Mouse (Mus musculus) heart, embryonic 14.5 days (tissue): Measurements from ENCODE around the gene Bcas3. TPM values are rescaled to one million over a fixed set of nuclear protein-coding genes. Genes with fewer than 3 reads are reported as not detected.

ENCODE experiments used
- ATAC-seq: fragments of 200-750 bp; cut with Nextera tagmentation; 2 replicates; pipeline ENCODE4 v1.8.0; 2017; ENCODE audit warnings: low read depth, moderate TSS enrichment; ENCODE audit not compliant: insufficient number of reproducible peaks, insufficient read depth, low FRiP score
- H3K27ac ChIP-seq, 2 experiments: fragments of 200-500 bp in 1 of 2; fragments of 300-500 bp in 1 of 2; sonication (generic) in 1 of 2; replicated peaks in 1 of 2; 2 replicates each; pipeline ENCODE4 v1.5.1; 2012 to 2014; ENCODE audit warnings: low read depth in 2 of 2, low read length in 2 of 2, control low read depth in 1 of 2, mild to moderate bottlenecking in 1 of 2, mixed read lengths in 1 of 2; ENCODE audit not compliant: control insufficient read depth in 1 of 2, insufficient read depth in 1 of 2
- H3K27me3 ChIP-seq: fragments of 300-500 bp; sonication (generic); 2 replicates; pipeline ENCODE4 v1.6.1; 2014; ENCODE audit warnings: mild to moderate bottlenecking, low read length, control low read depth; ENCODE audit not compliant: control insufficient read depth, insufficient read depth
- H3K36me3 ChIP-seq: fragments of 300-500 bp; sonication (generic); 2 replicates; pipeline ENCODE4 v1.6.1; 2014; ENCODE audit warnings: mild to moderate bottlenecking, control low read depth, low read length, mixed read lengths; ENCODE audit not compliant: control insufficient read depth, insufficient read depth
- H3K4me1 ChIP-seq, 2 experiments: fragments of 200-500 bp in 1 of 2; fragments of 300-500 bp in 1 of 2; sonication (generic) in 1 of 2; 2 replicates each; pipeline ENCODE4 v1.6.1; 2012 to 2014; ENCODE audit warnings: low read length in 2 of 2, control low read depth in 1 of 2, mixed read lengths in 1 of 2; ENCODE audit not compliant: control insufficient read depth in 2 of 2, insufficient read depth in 2 of 2
- H3K4me2 ChIP-seq: fragments of 300-500 bp; sonication (generic); 2 replicates; pipeline ENCODE4 v1.6.1; 2014; ENCODE audit warnings: mild to moderate bottlenecking, low read length
- H3K4me3 ChIP-seq, 2 experiments: fragments of 200-500 bp in 1 of 2; fragments of 300-500 bp in 1 of 2; sonication (generic) in 1 of 2; 2 replicates each; pipeline ENCODE4 v1.5.1; 2012 to 2014; ENCODE audit warnings: low read length in 2 of 2, mild to moderate bottlenecking in 2 of 2, control low read depth in 1 of 2, low read depth in 1 of 2, moderate library complexity in 1 of 2; ENCODE audit not compliant: control insufficient read depth in 1 of 2, insufficient read depth in 1 of 2
- H3K9ac ChIP-seq: fragments of 300-500 bp; sonication (generic); 2 replicates; pipeline ENCODE4 v1.6.1; 2014; ENCODE audit warnings: mild to moderate bottlenecking, low read length
- H3K9me3 ChIP-seq: fragments of 300-500 bp; sonication (generic); 2 replicates; pipeline ENCODE4 v1.6.1; 2016; ENCODE audit warnings: low read length, control low read depth; ENCODE audit not compliant: control insufficient read depth
- WGBS: fragments of 180-500 bp; shearing (Covaris S2); extraction: QIAGEN DNeasy Blood & Tissue Kit; methylation state at CpG from one replicate; pipeline ENCODE4 v1.1.7; 2014; 5-methylcytosine and 5-hydroxymethylcytosine counted together
- polyA plus RNA-seq: library from polyadenylated mRNA; unstranded; fragments of >200 nt; fragmentation: Nextera tagmentation; extraction: Ambion mirVana; gene quantifications from 2 replicates; pipeline ENCODE4 v1.2.1, GENCODE M21; 2014

Gene Bcas3
- polyA plus RNA-seq, 1 experiment from 2014 or later: 22.5 TPM

DNA sequence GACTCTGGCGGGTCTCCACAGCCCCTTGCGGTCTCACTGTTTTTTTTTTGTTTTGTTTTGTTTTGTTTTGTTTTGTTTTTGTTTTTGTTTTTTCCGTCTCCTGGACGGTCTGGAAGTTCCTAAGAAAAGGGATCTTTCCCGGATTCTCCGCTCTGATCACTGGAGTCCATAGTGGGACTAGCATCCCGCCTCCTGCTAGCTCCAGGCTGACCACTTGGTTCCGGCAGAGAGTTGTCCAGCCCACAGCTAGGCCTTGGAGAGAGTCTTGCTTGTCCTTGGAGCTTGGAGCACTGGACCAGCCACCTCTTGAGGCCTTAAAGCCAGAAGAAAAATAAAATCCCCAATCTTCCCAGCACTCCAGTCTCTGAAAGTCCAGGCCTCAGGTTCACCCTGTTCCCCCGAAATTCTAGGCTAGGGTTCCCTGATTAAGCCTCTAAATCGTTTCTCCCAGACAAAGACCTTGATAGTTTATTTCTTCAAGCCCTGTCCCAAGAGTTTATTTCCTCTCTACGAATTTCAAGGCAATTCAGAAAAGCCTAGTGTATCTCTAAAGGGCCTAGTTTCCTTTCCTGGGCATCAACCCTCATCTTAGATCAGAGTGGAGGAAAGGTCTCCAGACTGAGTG, 480.9 kb downstream of the Bcas3 start:
- ATAC-seq: no peak
- Histone ChIP-seq H3K9me3 (no peaks in the 10 kb centered on the region), H3K4me3 (peak overlapping the region; percentile 59 to 65), H3K4me1 (peaks cover 17 to 40% of the 10 kb centered on the region in 2 experiments), H3K4me2 (peak overlapping the region; percentile 92), H3K36me3 (no peaks in the 10 kb centered on the region), H3K9ac (peak overlapping the region; percentile 79), H3K27ac (no peak overlapping the region), H3K27me3 (peaks cover 84% of the 10 kb centered on the region)
- WGBS: 18% methylated on average over 11 of the region's 11 CpGs

- Histone ChIP-seq H3K27ac (no peak overlapping the region), H3K27me3 (peaks cover 84% of the 10 kb centered on the region), H3K9ac (peak overlapping the region; percentile 79; the same call in 1 of the 2 replicates), H3K4me3 (peak overlapping the region; percentile 14 to 59), H3K9me3 (no peaks in the 10 kb centered on the region), H3K4me2 (peak overlapping the region; percentile 92), H3K36me3 (no peaks in the 10 kb centered on the region), H3K4me1 (peaks cover 13 to 35% of the 10 kb centered on the region in 2 experiments)
- ATAC-seq: no peak
- WGBS: 29% methylated on average over 17 of the region's 17 CpGs
These were observed 481.5 kb downstream of the Bcas3 start for GRCm38 (mm10) chr11:85834386-85834931.

GRCm38 (mm10) chr11:85835001-85835752, 482.2 kb downstream of the Bcas3 start:
- no peaks in the 10 kb centered on the region for H3K36me3 ChIP-seq
- H3K27ac ChIP-seq: no peak overlapping the region
- peaks cover 84% of the 10 kb centered on the region for H3K27me3 ChIP-seq
- H3K4me3 ChIP-seq: peak overlapping the region; percentile 14 to 59
- ATAC-seq: no peak
- H3K4me1 ChIP-seq: peaks cover 8 to 27% of the 10 kb centered on the region in 2 experiments; a peak in 3 of 4 replicates
- 38% methylated on average over 9 of the region's 9 CpGs for WGBS
- H3K9ac ChIP-seq: no peak overlapping the region
- H3K9me3 ChIP-seq: no peaks in the 10 kb centered on the region
- peak overlapping the region; percentile 92 for H3K4me2 ChIP-seq

- no peak for ATAC-seq
- Histone ChIP-seq H3K27ac (no peak overlapping the region), H3K4me3 (peak overlapping the region in 1 of 2 experiments; percentile 2; a peak in 2 of 4 replicates), H3K27me3 (peaks cover 85% of the 10 kb centered on the region), H3K9me3 (no peaks in the 10 kb centered on the region), H3K4me1 (peaks cover 8 to 28% of the 10 kb centered on the region in 2 experiments; a peak in 2 of 4 replicates), H3K4me2 (peak overlapping the region; percentile 92), H3K9ac (peak overlapping the region; percentile 25; the same call in 1 of the 2 replicates), H3K36me3 (no peaks in the 10 kb centered on the region)
- WGBS: 39% methylated on average over 16 of the region's 16 CpGs
These were observed 483.0 kb downstream of the Bcas3 start for GRCm38 (mm10) chr11:85835753-85836522.

DNA sequence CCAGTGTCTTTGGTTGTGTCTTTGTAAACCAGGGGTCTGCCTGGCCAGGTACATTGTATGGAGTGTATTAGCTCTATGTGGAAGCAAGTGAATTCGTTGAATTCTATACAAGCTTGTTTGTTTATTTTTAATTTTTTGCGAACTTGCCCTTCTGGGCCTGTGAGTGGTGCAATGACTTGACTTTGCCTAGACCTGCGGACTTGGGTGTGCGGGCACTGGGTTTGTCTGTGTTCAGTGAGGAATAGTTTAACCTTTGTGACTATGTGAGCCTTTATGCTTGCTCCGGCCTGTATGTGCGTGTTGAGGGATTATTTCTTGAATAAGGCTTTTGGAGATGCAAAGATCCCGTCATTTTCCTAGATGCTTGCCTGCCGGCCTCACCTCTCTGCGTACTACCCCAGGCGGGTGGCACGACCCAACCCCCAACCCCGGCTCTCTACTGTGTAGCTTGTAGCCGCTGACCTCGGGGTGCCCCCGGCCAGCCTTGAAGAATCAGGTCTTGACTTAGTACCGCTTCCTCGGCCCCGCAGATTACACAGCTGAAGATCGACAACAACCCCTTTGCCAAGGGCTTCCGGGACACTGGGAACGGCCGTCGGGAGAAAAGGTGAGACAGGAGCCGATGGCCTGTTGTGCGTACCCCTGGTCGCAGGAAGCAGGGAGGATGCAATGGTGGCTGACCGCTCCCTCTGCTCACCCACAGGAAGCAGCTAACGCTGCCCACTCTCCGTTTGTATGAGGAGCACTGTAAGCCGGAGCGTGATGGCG, 483.7 kb downstream of the Bcas3 start:
- peak overlapping the region; percentile 68 for H3K9ac ChIP-seq
- ATAC-seq: no peak
- WGBS: 15% methylated on average over 32 of the region's 32 CpGs
- H3K4me3 ChIP-seq: peak overlapping the region; percentile 21 to 41
- H3K4me2 ChIP-seq: peak overlapping the region; percentile 71
- no peaks in the 10 kb centered on the region for H3K36me3 ChIP-seq
- peaks cover 5 to 29% of the 10 kb centered on the region in 2 experiments; a peak in 3 of 4 replicates for H3K4me1 ChIP-seq
- H3K9me3 ChIP-seq: no peaks in the 10 kb centered on the region
- H3K27ac ChIP-seq: no peak overlapping the region
- peaks cover 87% of the 10 kb centered on the region for H3K27me3 ChIP-seq

- no peak for ATAC-seq
- peak overlapping the region; percentile 68 for H3K9ac ChIP-seq
- H3K4me3 ChIP-seq: peak overlapping the region; percentile 35 to 41
- H3K9me3 ChIP-seq: no peaks in the 10 kb centered on the region
- no peaks in the 10 kb centered on the region for H3K36me3 ChIP-seq
- 3% methylated on average over 18 of the region's 18 CpGs for WGBS
- H3K4me1 ChIP-seq: peaks cover 7 to 27% of the 10 kb centered on the region in 2 experiments; a peak in 3 of 4 replicates
- peaks cover 84% of the 10 kb centered on the region for H3K27me3 ChIP-seq
- H3K27ac ChIP-seq: no peak overlapping the region
- peak overlapping the region; percentile 71 for H3K4me2 ChIP-seq
These were observed 484.3 kb downstream of the Bcas3 start for GRCm38 (mm10) chr11:85837291-85837647.
